ENCODE assay signal across 15 mouse cellular contexts in genomic region chr10:84199035-84199434, GRCm38 (mm10).
"Had no signal": no experiment of that assay in that cellular context is flagged by ENCODE, and none has a peak within 500 bp of the region (broad histone marks: within the 10 kb centered on the region; RNA-seq: fewer than 3 reads in every experiment).

No protein-coding gene starts in this region.

- ATAC-seq: midbrain, embryonic 13.5 days; midbrain, embryonic 15.5 days had no signal

- H3K4me3 ChIP-seq: megakaryocyte, embryonic 14.5 days; midbrain, embryonic 13.5 days; midbrain, embryonic 15.5 days; neural tube, embryonic 12.5 days; stomach, embryonic 15.5 days had no signal

- H3K9me3 ChIP-seq: midbrain, embryonic 13.5 days; midbrain, embryonic 15.5 days; neural tube, embryonic 12.5 days; stomach, embryonic 15.5 days had no signal

- H3K4me1 ChIP-seq: megakaryocyte, embryonic 14.5 days; midbrain, embryonic 13.5 days; midbrain, embryonic 15.5 days; neural tube, embryonic 12.5 days; stomach, embryonic 15.5 days had no signal

- H3K27ac ChIP-seq: liver, embryonic 14.5 days; midbrain, embryonic 13.5 days; midbrain, embryonic 15.5 days; neural tube, embryonic 12.5 days; stomach, embryonic 15.5 days; stomach, postnatal 0 days had no signal

- H3K27me3 ChIP-seq: midbrain, embryonic 13.5 days; midbrain, embryonic 15.5 days; neural tube, embryonic 12.5 days; stomach, embryonic 15.5 days had no signal

- DNase-seq: lung, adult 18-20 months; lung, embryonic 14.5 days; lung, postnatal 10 days; lung, postnatal 4 days; right cerebral cortex, postnatal 14 days; spleen, adult 18-20 months; thymus, adult 2 months; thymus, postnatal 36 days had no signal

- H3K36me3 ChIP-seq: midbrain, embryonic 13.5 days; midbrain, embryonic 15.5 days; neural tube, embryonic 12.5 days; stomach, embryonic 15.5 days had no signal
